Mouse (Mus musculus) thymus, postnatal 25 days (tissue): Measurements from ENCODE around the gene Pcsk6.
"Not testable (repeated sequence)": the region's sequence is repeated elsewhere in the genome, so short reads cannot be mapped to it uniquely, and the experiment has no call there.

ENCODE experiments used
- DNase-seq: peaks from one replicate; pipeline ENCODE4 v3.0.0; 2022

The Pcsk6 gene

DNA sequence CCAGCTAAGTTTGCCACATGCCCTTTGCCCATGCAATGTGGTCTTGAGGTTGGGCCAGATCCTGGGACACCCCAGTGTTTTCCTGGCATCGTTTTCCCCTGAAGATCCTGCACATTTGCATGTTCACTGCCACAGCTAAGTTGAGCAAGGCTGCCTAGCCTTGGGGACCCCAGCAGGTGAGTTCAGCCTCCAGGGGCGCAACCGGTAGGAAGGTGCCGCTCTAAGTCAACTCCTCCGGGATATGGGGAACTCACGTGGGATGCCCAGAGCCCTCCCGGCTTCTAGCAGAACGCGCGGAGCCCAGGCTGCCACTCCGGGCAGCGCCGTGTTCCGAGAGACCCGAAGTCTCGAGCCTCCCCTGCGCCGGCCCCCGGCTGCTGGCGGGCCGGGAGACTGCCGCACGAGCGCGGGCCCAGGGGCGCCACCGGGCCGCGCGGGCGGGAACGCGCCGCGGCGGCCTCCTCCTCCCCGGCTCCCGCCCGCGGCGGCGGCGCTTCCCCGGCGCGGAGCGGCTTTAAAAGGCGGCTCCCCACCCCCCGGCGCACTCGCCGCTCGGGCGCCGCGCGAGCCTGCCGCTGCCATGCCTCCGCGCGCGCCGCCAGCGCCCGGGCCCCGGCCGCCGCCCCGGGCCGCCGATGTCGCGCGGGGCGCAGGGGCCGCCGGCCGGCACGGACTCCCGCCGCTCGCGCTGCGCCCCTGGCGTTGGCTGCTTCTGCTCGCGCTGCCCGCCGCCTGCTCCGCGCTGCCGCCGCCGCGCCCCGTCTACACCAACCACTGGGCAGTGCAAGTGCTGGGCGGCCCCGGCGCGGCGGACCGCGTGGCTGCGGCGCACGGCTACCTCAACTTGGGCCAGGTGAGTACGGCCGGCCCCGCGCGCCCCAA, at the start of gene Pcsk6:
TSS of gene Pcsk6 (plus strand) at position 144 of the 882 bp plus-strand sequence.
- no peak for DNase-seq

DNA sequence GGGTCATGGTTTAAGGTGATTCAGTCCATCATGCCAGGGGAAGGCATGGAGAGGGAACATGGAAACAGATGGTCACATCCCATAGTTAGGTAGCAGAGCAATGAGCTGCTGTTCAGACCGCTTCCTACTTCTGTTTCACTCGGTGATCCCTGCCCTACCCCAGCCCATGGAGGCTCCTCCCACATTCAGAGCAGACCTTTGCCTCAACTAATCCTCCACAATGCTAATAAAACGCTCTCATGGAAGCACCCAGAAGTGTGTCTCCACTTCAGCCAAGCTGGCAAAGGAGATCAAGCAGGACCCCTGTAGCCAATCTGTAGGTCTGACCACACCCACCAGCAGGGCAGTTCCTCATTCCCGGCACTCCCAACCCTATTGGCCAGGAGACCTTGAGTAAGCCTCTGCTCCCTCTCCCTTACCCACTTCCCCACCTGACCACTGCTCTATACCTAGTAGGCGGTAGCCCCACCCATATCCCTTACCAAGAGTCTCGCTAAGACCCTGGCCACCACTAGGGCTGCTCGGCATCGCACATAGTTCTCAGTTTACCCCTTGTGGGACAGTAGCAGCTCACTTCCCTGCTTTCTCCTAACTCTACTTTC, 47.8 kb upstream of the Pcsk6 start:
- no peak for DNase-seq

DNA sequence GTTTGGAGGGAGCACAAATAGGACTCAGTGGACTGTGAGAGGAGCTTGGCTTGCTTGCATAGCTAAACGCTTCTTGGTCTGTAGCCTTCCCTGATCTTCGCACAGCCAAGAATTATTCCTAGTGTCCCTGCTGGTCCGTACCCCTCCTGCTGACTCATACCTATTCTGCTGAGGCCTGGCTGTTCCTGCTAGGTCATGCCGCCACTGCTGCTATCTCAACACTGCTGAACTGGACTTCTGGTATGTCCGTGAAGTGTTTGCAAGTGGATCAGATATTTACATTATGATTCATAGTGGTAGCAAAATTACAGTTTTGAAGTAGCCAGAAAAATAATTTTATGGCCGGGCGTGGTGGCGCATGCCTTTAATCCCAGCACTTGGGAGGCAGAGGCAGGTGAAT, 44.0 kb upstream of the Pcsk6 start:
- no peak for DNase-seq

DNA sequence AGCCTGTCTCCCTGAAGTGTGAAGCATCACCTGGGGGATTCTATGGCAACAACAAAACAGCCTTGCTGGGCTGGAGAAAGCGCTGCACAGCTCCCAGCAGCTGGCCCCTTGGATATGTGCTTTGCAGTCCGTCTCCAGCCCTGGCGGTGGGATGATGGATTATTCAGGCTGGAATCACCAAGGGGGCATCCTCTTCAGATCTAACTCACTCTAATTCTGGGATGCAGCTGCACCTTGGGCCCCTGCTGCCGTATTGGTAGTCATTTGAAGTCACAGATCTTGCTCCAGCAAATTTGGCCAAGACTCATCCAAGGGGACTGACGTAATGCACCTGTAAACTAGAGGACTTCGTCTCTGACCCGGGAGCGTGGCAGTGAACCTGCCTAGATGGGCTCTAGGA, 41.1 kb upstream of the Pcsk6 start:
- DNase-seq = no peak

DNA sequence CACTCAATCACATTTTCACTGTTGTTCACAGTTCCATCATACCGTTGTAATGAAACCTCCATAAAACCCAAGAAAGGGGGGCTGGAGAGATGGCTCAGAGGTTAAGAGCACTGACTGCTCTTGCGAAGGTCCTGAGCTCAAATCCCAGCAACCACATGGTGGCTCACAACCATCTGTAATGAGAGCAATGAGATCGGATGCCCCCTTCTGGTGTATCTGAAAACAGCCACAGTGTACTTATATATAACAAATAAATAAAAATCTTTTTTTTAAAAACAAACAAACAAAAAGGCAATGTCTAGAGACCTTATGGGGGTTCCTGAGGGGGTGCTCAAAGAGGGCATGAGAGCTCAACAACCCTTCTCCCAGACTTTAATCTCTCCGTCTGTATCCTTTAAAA, 39.6 kb upstream of the Pcsk6 start:
- DNase-seq = not testable (repeated sequence)

DNA sequence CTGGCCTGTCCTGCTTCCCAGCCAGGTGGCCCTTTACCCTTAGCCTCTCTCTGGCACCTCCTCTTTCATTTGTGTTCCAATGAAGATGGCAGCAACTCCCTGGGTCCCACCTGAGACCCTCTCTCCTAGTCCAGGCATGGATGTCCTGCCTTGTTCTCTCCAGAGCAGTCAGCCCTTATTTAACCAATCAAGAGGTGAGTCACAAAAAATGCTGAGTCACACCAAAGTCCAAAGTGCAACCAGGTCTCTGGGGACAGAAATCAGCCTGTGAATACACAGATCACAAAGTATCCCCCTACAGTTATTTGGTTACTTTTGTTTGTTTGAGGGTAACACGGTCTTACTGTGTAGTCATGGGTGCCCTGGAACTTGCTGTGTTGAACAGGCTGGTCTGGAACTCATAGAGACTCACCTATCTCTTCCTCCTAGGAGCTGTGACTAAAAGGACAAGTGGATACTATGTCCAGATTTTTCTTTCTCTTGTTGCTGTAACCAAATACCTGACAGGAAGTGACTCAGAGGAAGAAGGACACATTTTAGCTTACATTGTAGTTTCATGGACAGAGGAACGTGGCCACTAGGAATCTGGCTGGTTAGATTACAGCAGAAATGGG, 38.9 kb upstream of the Pcsk6 start:
- DNase-seq = no peak

DNA sequence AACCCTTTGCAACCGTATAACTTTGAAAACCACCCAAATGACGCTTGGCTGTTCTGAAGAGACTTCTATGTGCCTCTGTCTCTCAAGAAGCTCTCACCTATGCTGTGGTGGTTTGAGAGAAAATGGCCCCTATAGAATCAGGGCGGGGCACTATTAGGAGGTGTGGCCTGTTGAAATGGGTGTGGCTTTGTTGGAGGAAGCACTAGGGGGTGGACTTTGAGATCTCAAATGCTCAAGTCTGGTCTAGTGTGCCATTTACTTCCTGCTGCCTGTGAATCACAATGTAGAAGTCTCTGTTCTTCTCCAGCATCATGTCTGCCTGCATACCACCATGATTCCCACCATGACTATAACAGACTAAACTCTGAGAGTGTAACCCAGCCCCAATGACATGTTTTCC, 21.8 kb upstream of the Pcsk6 start:
- no peak for DNase-seq

DNA sequence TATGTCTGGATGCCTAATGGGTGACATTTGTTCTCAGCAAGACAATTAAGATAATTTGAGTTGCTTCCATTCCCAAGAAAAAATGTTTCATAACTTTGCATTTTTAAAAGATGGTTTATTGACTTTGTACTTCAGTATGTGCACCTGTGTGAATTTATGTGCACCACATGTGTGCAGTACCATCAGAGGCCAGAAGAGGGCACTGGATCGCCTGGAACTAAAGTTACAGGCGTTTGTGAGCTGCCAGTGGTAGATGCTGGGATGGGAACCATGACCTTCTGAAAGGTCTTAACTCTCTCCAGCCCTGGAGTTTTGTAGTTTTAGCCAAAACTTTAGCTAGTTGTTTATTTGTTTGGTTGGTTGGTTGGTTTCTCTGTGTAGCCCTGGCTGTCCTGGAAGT, 18.3 kb upstream of the Pcsk6 start:
- DNase-seq = no peak

DNA sequence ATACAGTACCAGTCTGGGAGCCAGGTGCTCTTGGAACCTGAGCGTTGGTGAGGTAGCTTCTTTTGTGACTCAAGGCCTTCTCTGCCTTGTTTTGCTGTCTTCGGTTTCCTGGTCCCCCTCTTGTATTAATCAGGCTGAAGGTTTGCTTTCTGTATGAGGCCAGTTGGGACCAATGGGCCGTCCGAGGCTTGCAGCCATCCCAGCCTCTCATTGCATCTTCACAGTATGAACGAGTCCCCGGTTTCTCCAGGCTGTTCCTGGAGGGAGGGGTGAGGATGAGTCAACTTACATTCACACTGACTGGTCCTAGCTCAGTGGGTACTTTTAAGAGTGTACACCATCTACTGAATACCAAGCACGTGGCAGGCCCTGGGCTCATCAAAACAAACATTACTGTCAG, 553 bp upstream of the Pcsk6 start:
- DNase-seq = no peak

DNA sequence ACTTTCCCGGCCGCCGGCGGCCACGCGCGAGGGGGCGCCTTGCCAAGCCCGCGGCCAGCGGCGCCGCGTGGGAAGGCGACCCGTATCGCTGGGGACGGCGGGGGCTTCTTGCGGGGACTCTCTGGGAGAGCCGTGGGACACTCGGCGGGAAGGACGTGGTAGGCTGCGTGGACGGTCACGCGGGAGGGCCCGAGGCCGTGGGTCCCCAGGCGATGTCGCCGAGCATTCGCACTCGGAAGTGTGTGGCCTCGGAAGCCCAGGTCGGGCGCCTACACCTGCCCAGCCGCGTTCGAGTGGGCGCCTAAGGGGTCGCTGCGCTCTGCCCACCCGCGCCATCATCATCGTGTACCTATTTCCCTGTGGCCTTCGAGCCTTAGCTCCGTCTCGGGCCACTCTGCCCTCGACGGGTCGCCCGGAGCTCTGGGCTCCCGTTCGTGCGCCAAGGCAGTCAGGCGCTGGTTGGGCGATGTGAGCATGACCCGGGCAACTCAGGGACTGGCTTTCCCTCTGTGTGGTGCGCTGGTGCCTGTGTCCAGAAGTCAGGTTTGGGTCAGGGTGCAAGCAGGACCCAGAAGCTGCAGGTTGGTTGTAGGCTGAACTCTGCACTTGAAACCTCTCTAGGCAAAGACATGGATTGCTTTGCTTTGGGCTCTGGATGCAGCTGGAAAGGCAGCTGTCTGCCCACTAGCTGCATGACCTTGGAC, 1.1 kb downstream of the Pcsk6 start:
- no peak for DNase-seq

DNA sequence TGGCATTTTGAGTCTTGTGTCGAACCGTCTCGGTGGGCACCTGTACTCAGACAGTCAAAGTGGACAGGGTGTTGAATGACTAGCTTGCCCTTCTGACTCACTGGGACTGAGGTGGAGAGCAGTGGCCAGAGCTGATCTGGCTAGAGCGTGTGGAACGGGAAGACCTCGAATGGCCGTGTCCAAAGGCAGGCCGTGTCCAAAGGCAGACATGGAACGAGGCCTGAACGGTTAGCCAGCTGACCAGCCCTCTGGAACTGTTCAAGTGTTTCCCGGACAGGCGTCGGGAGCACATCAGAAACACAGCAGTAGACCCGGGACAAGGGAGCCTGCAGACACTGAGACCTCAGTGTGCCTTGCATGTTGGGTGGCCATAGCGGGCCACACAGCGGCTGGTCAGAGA, 7.6 kb downstream of the Pcsk6 start:
- no peak for DNase-seq

DNA sequence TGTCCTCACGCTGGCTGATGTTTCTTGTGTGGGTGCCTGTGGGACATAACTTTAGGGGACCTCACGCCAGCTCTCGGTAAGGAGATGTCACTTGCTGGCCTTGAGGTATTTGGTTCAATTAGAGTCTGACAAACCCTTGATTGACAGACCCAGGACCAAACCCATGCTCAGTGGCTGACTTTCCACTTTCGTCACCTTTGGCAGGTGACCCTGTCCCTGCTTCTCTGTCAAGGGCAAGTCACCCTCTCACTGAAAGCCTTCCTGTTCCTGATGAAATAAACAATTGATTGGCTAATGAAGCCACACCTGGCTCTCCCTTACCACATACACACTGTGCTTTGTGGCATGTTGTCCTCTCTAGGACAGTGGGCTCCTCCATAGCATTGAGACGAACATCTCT, 8.3 kb downstream of the Pcsk6 start:
- DNase-seq = no peak

DNA sequence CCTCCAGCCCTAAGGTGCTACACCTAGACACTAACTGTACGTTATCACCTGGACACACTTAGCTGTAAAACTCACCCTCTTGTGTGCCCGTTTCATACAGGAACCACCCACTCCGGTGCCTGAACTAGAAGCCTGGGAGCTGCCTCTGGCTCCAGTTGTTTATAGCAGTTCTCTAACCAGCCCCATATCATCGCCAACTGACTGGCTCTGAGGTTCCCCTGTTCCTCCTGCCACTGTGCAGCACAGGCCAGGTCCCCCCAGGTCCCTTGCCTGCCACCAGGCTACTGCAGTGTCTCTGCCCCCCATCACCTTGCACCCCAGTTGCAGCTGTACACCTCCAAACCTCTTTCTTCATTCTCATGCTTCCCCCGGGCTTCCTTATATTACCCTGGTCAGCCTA, 8.7 kb downstream of the Pcsk6 start:
- no peak for DNase-seq

DNA sequence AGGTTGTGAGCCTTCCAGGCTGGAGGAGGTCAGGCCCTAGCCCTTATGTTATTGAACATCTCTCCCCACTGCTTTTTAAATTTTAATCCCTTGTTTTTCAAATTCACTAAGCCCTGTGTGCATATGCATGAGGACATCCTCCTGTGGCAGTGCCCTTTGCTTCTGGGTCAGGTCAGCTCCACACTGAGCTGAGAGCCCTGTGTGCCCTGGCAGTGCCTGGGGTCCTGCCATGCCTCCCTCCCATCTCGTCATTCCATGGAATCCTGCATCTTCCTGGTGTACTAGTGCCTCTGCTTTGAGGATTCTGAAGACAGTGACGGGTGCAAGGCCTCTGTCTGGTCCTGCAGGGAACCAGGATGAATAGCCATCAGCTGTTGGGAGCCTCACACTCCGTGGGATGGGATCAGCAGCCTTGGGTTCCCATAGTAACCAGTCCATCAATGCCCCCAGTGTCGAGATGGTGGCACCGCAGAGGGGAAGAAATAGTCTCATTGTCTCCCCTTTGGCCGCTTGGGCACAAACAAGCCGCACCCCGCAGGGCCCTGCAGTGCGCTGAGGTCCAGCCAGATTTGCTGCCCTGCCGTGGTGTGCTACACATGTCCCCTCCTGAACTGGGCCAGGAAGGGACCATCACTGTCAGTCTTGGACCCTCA, 9.5 kb downstream of the Pcsk6 start:
- no peak for DNase-seq

DNA sequence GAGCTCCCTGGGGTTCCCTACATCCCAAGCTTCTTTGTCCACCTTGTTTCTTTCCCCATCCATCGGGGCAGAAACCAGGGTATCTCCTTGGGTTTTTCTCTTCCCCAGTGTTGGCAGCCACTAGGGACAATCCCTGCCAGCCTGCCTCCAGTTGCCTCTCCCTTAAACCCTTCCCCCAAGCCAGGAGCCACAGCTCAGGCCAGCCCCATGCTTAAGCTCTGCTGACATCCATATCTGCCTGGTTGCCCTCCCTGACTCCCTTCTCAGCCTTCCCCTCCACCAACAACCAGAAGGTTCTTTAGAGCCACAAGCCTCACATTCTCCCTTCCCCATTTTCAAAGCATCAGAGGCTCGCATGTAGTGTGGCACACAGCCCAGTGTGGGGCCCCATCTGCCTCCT, 10.3 kb downstream of the Pcsk6 start:
- no peak for DNase-seq

DNA sequence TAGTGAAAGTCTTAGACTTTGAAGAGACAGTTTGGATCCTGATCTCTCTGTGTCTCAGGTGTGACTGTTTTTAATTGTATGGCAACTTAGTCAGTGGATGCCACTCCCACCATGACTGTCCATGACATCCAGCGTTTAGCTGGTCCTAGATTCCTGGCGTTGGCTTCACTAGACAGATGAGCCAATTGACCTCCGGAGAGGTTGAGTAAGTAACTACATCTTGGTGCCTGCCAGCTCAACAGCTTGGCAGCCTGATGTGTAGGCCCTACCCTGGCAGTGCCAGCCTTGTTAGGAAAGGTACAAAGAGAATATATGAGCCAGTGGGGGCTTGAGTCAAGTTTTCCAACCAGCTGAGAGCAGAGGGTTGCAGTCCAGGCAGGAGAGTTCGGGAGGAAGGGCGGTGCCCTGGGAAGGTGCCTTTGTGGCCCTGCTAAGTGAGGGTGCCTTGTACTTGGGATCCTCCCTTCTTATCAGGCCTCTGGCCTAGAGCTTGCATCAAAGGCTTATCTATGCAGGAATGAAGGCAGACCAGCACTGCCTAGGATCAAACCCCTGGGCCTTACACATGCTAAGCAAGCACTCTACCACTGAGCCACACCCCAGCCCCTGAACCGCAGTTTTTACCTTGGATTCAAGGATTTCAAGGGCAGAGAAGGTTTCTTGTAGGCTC, 11.8 kb downstream of the Pcsk6 start:
- no peak for DNase-seq

DNA sequence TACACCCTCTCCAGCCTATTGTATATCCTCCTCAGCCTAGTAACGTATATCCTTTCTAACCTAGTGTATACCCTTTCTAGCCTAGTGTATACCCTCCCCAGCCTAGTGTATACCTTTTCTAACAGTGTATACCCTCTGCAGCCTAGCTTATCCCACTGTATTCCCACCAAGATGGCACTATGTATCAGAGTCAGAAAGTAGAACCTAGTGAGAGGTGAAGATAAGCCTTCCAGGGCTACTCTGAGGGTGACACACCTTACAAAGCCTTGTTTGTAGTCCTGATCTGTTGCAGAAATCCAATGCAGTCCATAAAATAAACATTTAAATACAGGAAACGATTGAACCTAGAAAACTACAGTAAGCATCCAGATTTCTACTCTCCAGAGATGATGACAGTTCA, 12.4 kb downstream of the Pcsk6 start:
- DNase-seq = no peak

DNA sequence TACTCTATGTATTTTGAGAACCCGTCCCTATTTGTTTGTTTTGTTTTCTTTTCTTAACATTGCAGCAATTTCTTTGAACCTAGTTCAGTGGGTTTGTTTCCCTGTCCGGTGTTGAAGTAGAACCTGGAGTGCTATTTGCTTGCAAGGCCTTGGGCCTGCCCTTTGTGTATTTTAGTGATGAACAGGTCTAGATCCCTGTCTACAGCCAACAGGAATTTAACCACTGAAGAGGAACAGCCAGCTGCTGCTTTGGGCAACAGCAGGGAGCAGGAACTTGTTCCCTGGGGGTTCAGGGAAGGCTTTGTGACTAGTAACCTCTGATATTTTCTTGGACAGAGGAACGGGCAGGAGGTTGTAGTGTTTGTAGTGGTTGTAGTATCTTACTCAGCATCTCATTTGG, 15.1 kb downstream of the Pcsk6 start:
- no peak for DNase-seq

DNA sequence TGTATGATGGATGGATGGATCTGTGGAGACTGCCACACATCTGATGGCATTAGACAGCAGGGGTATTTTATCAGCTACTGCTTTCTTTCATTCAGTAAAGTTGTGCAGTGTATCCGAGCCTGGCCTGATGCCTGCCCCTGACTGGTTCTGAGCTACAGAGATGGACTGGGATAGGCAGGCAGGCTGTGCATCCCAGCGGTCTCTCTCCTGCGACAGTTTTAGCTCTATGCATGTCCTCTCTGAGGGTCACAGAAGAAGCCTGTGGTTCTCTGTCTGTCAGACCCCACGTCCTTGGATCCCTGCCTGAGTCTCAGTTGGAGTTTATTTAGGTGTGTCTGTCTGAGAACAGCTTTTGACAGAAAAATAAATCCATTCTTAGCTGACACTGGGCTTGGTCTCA, 16.7 kb downstream of the Pcsk6 start:
- no peak for DNase-seq

DNA sequence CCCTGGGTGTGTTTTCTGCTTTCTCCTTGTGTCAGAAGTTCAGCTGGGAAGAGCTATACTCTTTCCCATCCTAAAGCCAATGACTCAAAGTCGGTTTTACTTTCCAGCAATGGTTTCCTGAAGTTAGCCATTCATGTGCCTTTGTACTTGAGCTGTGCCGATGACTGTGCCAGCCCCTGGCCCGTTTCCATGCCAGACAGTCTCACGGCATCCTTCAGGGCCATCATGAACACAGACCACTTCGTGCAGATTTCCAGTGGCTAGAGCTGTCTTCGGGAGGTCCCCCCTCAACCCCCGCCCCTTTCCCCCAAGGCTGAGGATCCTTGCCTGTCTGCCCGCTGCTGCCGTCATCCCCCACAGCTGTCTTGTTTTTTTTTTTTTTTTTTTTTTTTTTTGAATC, 17.8 kb downstream of the Pcsk6 start:
- no peak for DNase-seq

DNA sequence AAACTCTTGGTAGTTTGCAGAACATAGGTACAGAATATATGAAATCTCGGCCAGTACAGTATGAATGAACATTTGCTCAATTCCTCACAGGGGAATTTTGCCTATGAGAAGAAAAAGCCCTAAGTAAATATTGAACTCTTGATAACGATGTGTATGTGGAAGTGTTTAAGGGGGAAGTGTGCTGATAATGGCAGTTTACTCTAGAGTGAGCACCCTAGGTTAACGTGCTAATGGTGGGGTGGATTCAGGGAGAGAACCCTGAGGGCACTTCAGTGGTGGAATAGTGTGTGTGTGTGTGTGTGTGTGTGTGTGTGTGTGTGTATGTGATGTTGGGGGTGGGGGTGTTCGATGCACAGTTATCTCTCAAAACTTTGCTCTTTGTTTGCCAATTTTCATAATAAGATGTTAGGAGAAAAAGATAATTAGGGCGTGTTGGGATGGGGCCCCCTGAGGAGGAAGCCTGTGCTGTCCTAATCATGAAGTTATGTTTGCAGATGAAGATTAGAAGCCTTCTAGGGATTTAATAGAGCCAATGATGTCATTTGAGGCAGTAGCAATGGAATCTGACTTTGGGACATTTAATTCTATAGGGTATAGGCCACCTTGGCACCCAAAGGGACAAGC, 19.2 kb downstream of the Pcsk6 start:
- no peak for DNase-seq

DNA sequence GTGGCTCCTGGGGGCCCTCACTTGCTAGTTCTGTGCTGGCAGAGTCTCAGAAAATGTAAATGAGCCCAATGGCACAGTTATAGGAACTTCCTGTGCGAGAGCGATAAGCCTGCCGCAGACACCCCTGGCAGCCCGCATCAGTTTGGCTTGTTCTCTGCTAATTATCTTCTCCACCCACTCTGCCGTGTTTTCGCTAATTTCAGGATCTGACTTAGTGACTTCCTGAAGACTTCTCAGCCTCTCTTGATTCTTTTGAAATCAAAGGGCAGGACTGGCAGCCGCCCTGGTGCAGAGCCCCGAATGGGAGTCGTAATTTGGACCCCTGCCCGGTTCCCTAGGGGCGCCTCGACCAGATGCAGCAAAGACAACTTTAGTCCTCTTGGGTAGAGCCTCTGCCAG, 19.8 kb downstream of the Pcsk6 start:
- DNase-seq = no peak
